Mouse (Mus musculus) CH12.LX (cell line): ENCODE measurements around the gene Tmc2. TPM values are rescaled to one million over a fixed set of nuclear protein-coding genes. Genes with fewer than 3 reads are reported as not detected.
A peak's percentile ranks its signal among the peaks of the same experiment; 100 is the strongest.

Experiments used
- DNase-seq: peaks from one replicate; pipeline ENCODE4 v3.0.0-alpha.2; 2013; ENCODE audit errors: extremely low read depth
- H3K27ac ChIP-seq: 2 replicates; pipeline ENCODE4 v1.5.1; 2012; ENCODE audit warnings: low read depth, mild to moderate bottlenecking, control low read depth, moderate library complexity; ENCODE audit not compliant: insufficient read depth
- H3K27me3 ChIP-seq: replicated peaks from 2 replicates; pipeline ENCODE3; 2012; ENCODE audit warnings: inconsistent platforms
- H3K36me3 ChIP-seq, 2 experiments: replicated peaks in 1 of 2; 2 replicates each; pipeline versions ENCODE3 to v1.6.1; 2012; ENCODE audit warnings: inconsistent platforms in 1 of 2, low read length in 1 of 2, mild to moderate bottlenecking in 1 of 2, mixed read lengths in 1 of 2, moderate library complexity in 1 of 2; ENCODE audit not compliant: control insufficient read depth in 1 of 2, insufficient read depth in 1 of 2
- H3K4me1 ChIP-seq, 2 experiments: 2 replicates each; pipeline ENCODE4 v1.6.1; 2012; ENCODE audit warnings: inconsistent platforms in 1 of 2, moderate library complexity in 1 of 2; ENCODE audit not compliant: insufficient read depth in 2 of 2, control insufficient read depth in 1 of 2
- H3K4me2 ChIP-seq: 2 replicates; pipeline ENCODE4 v1.6.1; 2012; ENCODE audit warnings: low read depth, mild to moderate bottlenecking, control low read depth; ENCODE audit not compliant: poor library complexity, insufficient read depth, severe bottlenecking
- H3K4me3 ChIP-seq, 3 experiments: fragments of 150-350 bp in 1 of 3; sonication (generic) in 1 of 3; replicated peaks in 1 of 3; 2 replicates each; pipeline versions ENCODE3 to v1.5.1; 2011 to 2012; ENCODE audit warnings: low read depth in 2 of 3, low read length in 2 of 3, mild to moderate bottlenecking in 2 of 3, moderate library complexity in 2 of 3, control low read depth in 1 of 3, improper control_type of control experiment in 1 of 3, inconsistent platforms in 1 of 3, mixed read lengths in 1 of 3; ENCODE audit not compliant: poor library complexity in 1 of 3
- H3K79me2 ChIP-seq: replicated peaks from 2 replicates; pipeline ENCODE4 v1.6.1; 2012; ENCODE audit warnings: mild to moderate bottlenecking, moderate library complexity; ENCODE audit not compliant: control insufficient read depth, poor library complexity, insufficient read depth, severe bottlenecking; ENCODE audit errors: extremely low read depth
- H3K9ac ChIP-seq: 2 replicates; pipeline ENCODE4 v1.6.1; 2012; ENCODE audit warnings: low read depth, mild to moderate bottlenecking, control low read depth, moderate library complexity; ENCODE audit not compliant: insufficient read depth
- H3K9me3 ChIP-seq: replicated peaks from 2 replicates; pipeline ENCODE3; 2012; ENCODE audit warnings: low read length, inconsistent platforms, mixed read lengths
- CHD1 ChIP-seq: IDR thresholded peaks from 2 replicates; pipeline ENCODE4 v1.6.1; 2012; ENCODE audit warnings: low read depth, low read length, improper control_type of control experiment, inconsistent platforms
- CTCF ChIP-seq, 2 experiments: IDR thresholded peaks in 1 of 2; conservative IDR thresholded peaks in 1 of 2; 2 replicates each; pipeline ENCODE4 v1.5.1; 2011 to 2012; ENCODE audit warnings: low read depth in 2 of 2, low read length in 2 of 2, improper control_type of control experiment in 1 of 2, inconsistent platforms in 1 of 2, mild to moderate bottlenecking in 1 of 2, moderate library complexity in 1 of 2
- ELF1 ChIP-seq: IDR thresholded peaks from 2 replicates; pipeline ENCODE4 v1.6.1; 2014; ENCODE audit warnings: low read depth, mild to moderate bottlenecking, inconsistent platforms, low read length, improper control_type of control experiment
- EP300 ChIP-seq: IDR thresholded peaks from 2 replicates; pipeline ENCODE4 v1.6.1; 2011; ENCODE audit warnings: low read length, improper control_type of control experiment
- IRF4 ChIP-seq: IDR thresholded peaks from 2 replicates; pipeline ENCODE4 v1.6.1; 2014; ENCODE audit warnings: low read depth, mild to moderate bottlenecking, inconsistent platforms, low read length, improper control_type of control experiment
- JUN ChIP-seq: IDR thresholded peaks from 2 replicates; pipeline ENCODE4 v1.6.1; 2011; ENCODE audit warnings: low read depth, mild to moderate bottlenecking, low read length, improper control_type of control experiment, moderate library complexity; ENCODE audit not compliant: insufficient read depth
- JUND ChIP-seq: conservative IDR thresholded peaks from 2 replicates; pipeline ENCODE4 v1.6.1; 2011; ENCODE audit warnings: low read depth, low read length, improper control_type of control experiment
- KAT2A ChIP-seq: IDR thresholded peaks from 2 replicates; pipeline ENCODE4 v1.6.1; 2012; ENCODE audit warnings: low read length, improper control_type of control experiment, inconsistent platforms; ENCODE audit not compliant: insufficient replicate concordance
- MAFK ChIP-seq: IDR thresholded peaks from 2 replicates; pipeline ENCODE4 v1.6.1; 2011; ENCODE audit warnings: low read length, improper control_type of control experiment; ENCODE audit not compliant: insufficient replicate concordance
- MAZ ChIP-seq: IDR thresholded peaks from 2 replicates; pipeline ENCODE4 v1.6.1; 2012; ENCODE audit warnings: low read depth, mild to moderate bottlenecking, inconsistent platforms, low read length, improper control_type of control experiment, moderate library complexity
- MEF2A ChIP-seq: IDR thresholded peaks from 2 replicates; pipeline ENCODE4 v1.6.1; 2014; ENCODE audit warnings: low read depth, mild to moderate bottlenecking, inconsistent platforms, low read length, improper control_type of control experiment, borderline replicate concordance
- MXI1 ChIP-seq: IDR thresholded peaks from 2 replicates; pipeline ENCODE4 v1.6.1; 2011; ENCODE audit warnings: mild to moderate bottlenecking, low read depth, low read length, improper control_type of control experiment
- NELFE ChIP-seq: IDR thresholded peaks from 2 replicates; pipeline ENCODE4 v1.6.1; 2011; ENCODE audit warnings: low read depth, low read length, improper control_type of control experiment
- NRF1 ChIP-seq: IDR thresholded peaks from 2 replicates; pipeline ENCODE4 v1.6.1; 2014; ENCODE audit warnings: low read depth, mild to moderate bottlenecking, inconsistent platforms, low read length, improper control_type of control experiment, moderate library complexity
- POLR2A ChIP-seq: IDR thresholded peaks from 2 replicates; pipeline ENCODE4 v1.6.1; 2011; ENCODE audit warnings: low read depth, mild to moderate bottlenecking, improper control_type of control experiment, low read length
- RAD21 ChIP-seq: IDR thresholded peaks from 2 replicates; pipeline ENCODE4 v1.6.1; 2011; ENCODE audit warnings: low read depth, mild to moderate bottlenecking, low read length, improper control_type of control experiment, moderate library complexity
- SIN3A ChIP-seq: IDR thresholded peaks from 2 replicates; pipeline ENCODE4 v1.6.1; 2012; ENCODE audit warnings: low read length, improper control_type of control experiment, inconsistent platforms
- TCF12 ChIP-seq: IDR thresholded peaks from 2 replicates; pipeline ENCODE4 v1.6.1; 2014; ENCODE audit warnings: low read depth, mild to moderate bottlenecking, inconsistent platforms, low read length, improper control_type of control experiment
- USF2 ChIP-seq: conservative IDR thresholded peaks from 2 replicates; pipeline ENCODE4 v1.6.1; 2011; ENCODE audit warnings: low read depth, low read length, improper control_type of control experiment
- ZC3H11A ChIP-seq: IDR thresholded peaks from 2 replicates; pipeline ENCODE4 v1.6.1; 2012; ENCODE audit warnings: low read depth, mild to moderate bottlenecking, inconsistent platforms, low read length, improper control_type of control experiment
- ZKSCAN1 ChIP-seq: IDR thresholded peaks from 2 replicates; pipeline ENCODE4 v1.6.1; 2012; ENCODE audit warnings: low read depth, inconsistent platforms, low read length, improper control_type of control experiment, borderline replicate concordance
- ZMIZ1 ChIP-seq: IDR thresholded peaks from 2 replicates; pipeline ENCODE4 v1.6.1; 2012; ENCODE audit warnings: low read depth, mild to moderate bottlenecking, inconsistent platforms, low read length, improper control_type of control experiment
- dilution Hi-C: fragments of 300-500 bp; cut with MboI; formaldehyde crosslinking; loops from 2 replicates; pipeline ENCODE4 v1.14.3; 2020; ENCODE audit warnings: low sequenced_read_pairs; ENCODE audit not compliant: extremely low pct_unique_long_range_greater_than_20kb, extremely low pct_ligation_motif_present
- in situ Hi-C: fragments of 300-500 bp; cut with MboI; formaldehyde crosslinking; loops from 3 replicates; pipeline ENCODE4 v1.14.3; 2019; ENCODE audit warnings: low sequenced_read_pairs, low pct_ligation_motif_present, low pct_unique_long_range_greater_than_20kb, mixed read lengths
- polyA plus RNA-seq: library from polyadenylated mRNA; unstranded; fragments of >175 nt; gene quantifications from 2 replicates; pipeline ENCODE4 v1.2.1, GENCODE M21; 2012; ENCODE audit warnings: low read depth; ENCODE audit not compliant: insufficient read length
- total RNA-seq, 2 experiments: library from RNA; depleted of rRNA; stranded (reverse); fragments of 300-350 nt in 1 of 2; fragments of >200 nt in 1 of 2; gene quantifications; 2 replicates each; pipeline ENCODE4 v1.2.3; 2012 to 2014

Tmc2 gene
- total and polyA plus RNA-seq, 3 experiments, result not detected

DNA sequence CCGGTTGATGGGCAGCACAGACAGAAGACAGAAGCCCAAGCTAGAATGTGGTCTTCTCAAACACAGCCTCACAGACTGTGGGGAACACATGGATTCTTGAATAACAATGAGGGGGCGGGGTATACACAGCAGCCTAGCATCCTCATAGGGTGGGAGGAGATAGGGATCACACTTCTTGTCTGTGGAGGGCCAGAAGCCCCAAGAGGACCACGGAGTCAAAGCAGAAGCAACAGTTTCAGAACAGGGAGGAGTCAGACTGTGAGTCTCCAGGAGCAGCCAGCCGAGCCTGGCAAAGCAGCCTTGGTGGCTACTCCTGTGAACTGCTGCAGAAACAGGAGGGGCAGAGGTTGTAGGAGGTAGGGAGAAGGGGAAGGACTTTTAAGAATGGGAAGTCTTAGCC is 98.5 kb downstream of the Tmc2 start:
- no peak overlapping the region for H3K27ac ChIP-seq
- peak; percentile 67 for DNase-seq
- no peak overlapping the region for H3K4me2 ChIP-seq
- TF ChIP-seq USF2, result no peak
- TF ChIP-seq POLR2A, result no peak
- no peak for TF ChIP-seq TCF12
- no peak for TF ChIP-seq NRF1
- no peak for TF ChIP-seq IRF4
- TF ChIP-seq ELF1, result no peak
- TF ChIP-seq NELFE, result no peak
- no peak for TF ChIP-seq RAD21
- TF ChIP-seq MEF2A, result no peak
- no peak for TF ChIP-seq ZKSCAN1
- no peak for TF ChIP-seq JUND
- TF ChIP-seq, all 38 proteins: peak for 0
- H3K4me3 ChIP-seq, result no peak overlapping the region
- H3K9me3 ChIP-seq, result no peaks in the 10 kb centered on the region
- H3K9ac ChIP-seq, result no peak overlapping the region
- peaks cover 32% of the 10 kb centered on the region for H3K27me3 ChIP-seq
- peaks cover 2 to 8% of the 10 kb centered on the region in 2 experiments for H3K36me3 ChIP-seq
- dilution Hi-C loops (no loop called here), in situ Hi-C loops (loop anchor here (10.0 to 25.0 kb wide), 2 partner anchors 71 to 269 kb away; partner anchors contain the start of gene Mrps26)
- H3K79me2 ChIP-seq, result no peaks in the 10 kb centered on the region
- H3K4me1 ChIP-seq, result peaks cover 15 to 36% of the 10 kb centered on the region in 2 experiments

DNA sequence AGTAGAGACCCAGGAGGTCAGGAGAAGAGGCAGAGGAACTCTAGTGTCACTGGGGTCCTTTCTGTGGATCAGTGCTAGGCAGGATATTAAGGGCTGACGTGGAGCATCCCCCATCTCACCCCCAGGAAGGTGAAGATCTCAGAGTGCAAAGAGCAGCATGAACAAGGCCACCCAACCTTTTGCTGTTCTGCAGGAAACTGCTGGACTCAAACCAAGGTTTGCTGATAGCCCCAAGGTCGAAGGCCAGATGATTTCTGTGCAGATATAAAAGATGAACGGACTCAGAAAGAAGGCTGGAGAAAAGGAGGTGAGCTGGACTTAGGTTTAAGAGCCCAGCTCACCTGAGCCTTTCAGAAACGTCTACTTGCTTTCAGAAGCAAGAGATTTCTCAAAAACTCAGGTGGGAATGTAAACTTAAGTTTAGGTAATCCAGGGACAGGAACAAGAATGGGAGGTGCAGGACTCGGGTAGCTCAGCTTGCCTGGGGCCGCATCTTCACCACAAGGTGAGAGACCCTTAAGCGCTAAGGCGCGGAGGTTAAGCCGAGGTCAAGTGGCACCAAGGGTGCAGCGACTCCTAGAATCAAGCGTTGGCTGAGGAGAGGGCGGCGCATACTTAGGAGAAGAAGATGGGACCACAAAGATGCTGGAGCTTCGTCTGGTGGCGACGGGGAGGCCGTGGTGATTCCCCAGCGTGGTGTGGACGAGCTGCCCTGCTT is 99.4 kb downstream of the Tmc2 start:
- no peaks in the 10 kb centered on the region for H3K79me2 ChIP-seq
- H3K4me2 ChIP-seq, result peak overlapping the region; percentile 67
- no peaks in the 10 kb centered on the region for H3K9me3 ChIP-seq
- DNase-seq, result no peak
- H3K27me3 ChIP-seq, result peaks cover 37% of the 10 kb centered on the region
- H3K9ac ChIP-seq, result no peak overlapping the region
- peaks cover 15 to 36% of the 10 kb centered on the region in 2 experiments for H3K4me1 ChIP-seq
- no peak overlapping the region for H3K27ac ChIP-seq
- peaks cover 2 to 8% of the 10 kb centered on the region in 2 experiments for H3K36me3 ChIP-seq
- peak overlapping the region in 1 of 3 experiments; percentile 64 for H3K4me3 ChIP-seq
- in situ Hi-C loops, result loop anchor here (10.0 to 25.0 kb wide), 2 partner anchors 70 to 268 kb away; partner anchors contain the start of gene Mrps26
- dilution Hi-C loops, result no loop called here
- TF ChIP-seq CHD1, result no peak
- TF ChIP-seq NRF1, result no peak
- TF ChIP-seq ZMIZ1, result no peak
- no peak for TF ChIP-seq MXI1
- TF ChIP-seq MAFK, result no peak
- TF ChIP-seq JUN, result no peak
- no peak for TF ChIP-seq MAZ
- no peak for TF ChIP-seq EP300
- no peak for TF ChIP-seq CTCF (conservative IDR thresholded peaks at IDR 0.05 in 1 of 2, IDR thresholded peaks at IDR 0.05 in 1 of 2; ENCODE audit: low read depth in 2 of 2, low read length in 2 of 2)
- no peak for TF ChIP-seq ZC3H11A
- no peak for TF ChIP-seq KAT2A
- TF ChIP-seq SIN3A, result no peak
- no peak for TF ChIP-seq USF2
